Mouse (Mus musculus): Measurements from ENCODE around the gene Gm5726.
"Not testable (repeated sequence)": the region's sequence is repeated elsewhere in the genome, so short reads cannot be mapped to it uniquely, and the experiment has no call there.

Gm5726 gene

DNA sequence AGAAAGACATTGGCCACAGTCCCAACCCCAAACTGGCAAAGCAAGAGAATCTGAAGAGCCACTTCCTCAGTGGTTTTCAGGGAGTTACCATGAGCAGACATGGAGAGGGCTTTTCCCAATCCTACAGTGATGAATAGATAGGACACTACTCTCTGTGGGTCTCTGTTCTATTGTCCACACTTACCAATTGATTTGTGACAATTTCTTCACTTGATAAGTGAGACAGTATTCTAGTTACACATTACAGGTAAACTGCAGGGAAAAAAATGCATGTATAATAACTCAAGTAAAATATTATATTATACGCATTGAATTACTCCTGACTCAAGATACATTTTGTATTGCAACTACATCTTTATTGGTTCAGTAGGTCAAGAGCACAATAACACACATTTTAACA lies at the start of gene Gm5726:
Gene Gm5726, minus strand, starts transcription at position 101 of the 400 bp plus-strand sequence.
- DNase-seq = not testable (repeated sequence)

- not testable (repeated sequence) for DNase-seq
Observed at GRCm38 (mm10) chr7:20576141-20576540, 30.6 kb upstream of the Gm5726 start, which contains the start of gene Gm4141. Gene Gm4141, minus strand, starts transcription at chr7:20576241.

- DNase-seq = not testable (repeated sequence)
Observed at GRCm38 (mm10) chr7:20533537-20533936, 12.0 kb downstream of the Gm5726 start, which contains the start of gene Vmn1r104. Gene Vmn1r104, plus strand, starts transcription at chr7:20533837.

- DNase-seq = not testable (repeated sequence)
Observed at GRCm38 (mm10) chr7:20510434-20510833, 35.1 kb downstream of the Gm5726 start, which contains the start of gene Vmn1r103. Gene Vmn1r103, minus strand, starts transcription at chr7:20510534.
